Mouse (Mus musculus) megakaryocyte, embryonic 14.5 days (primary cell): ENCODE measurements around the gene Uqcc1.
A peak's percentile ranks its signal among the peaks of the same experiment; 100 is the strongest.

Experiments used
- FLI1 ChIP-seq: IDR thresholded peaks from 2 replicates; pipeline ENCODE4 v1.6.1; 2012; ENCODE audit warnings: low read length, inconsistent platforms, mixed read lengths
- GATA1 ChIP-seq: IDR thresholded peaks from 3 replicates; pipeline ENCODE4 v1.6.1; 2012; ENCODE audit warnings: mixed read lengths, low read length, inconsistent platforms, borderline replicate concordance

DNA sequence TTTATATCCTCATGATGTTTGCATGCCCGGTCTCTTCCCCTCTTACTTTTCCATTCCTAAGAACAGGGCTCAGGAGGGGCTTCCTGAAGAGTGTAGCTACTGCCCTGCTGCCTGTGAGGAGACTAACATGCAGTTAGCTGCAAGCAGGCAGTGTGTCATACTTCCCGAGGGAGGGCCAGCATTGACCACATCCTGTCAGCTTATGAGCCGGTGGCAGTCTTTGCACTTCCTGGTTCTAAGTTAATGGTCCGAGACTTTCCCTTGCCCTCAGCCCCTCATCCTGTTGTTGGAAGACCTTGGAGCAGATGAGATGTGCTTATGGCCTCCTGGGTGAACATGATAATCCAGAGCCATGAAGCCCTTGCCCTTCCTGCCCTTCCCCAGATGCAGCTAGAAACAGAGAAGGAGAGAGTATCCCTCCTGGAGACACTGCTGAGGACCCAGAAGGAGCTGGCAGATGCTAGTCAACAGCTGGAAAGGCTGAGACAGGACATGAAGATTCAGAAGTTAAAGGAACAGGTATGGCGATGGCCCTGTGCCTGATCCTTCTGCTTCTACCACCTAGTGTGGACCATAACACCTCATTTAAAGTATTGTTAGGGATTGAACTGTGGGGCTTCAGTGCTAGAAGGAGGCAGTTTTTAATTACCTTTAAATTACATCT is 49.4 kb upstream of the Uqcc1 start:
- TF ChIP-seq GATA1 (no peak), FLI1 (0 out of 2 replicates have a peak, but pooled peaks have one; percentile 15)
